Mouse (Mus musculus) macrophage (primary cell): Measurements from ENCODE around the gene Tspan11. TPM values are rescaled to one million over a fixed set of nuclear protein-coding genes. Genes with fewer than 3 reads are reported as not detected.

Experiments
- H3K27ac ChIP-seq: fragments of 350-480 bp; formaldehyde crosslinking; 2 replicates; pipeline ENCODE4 v1.9.0; 2021
- H3K36me3 ChIP-seq: fragments of 350-480 bp; formaldehyde crosslinking; 2 replicates; pipeline ENCODE4 v1.9.0; 2021; ENCODE audit errors: inconsistent target
- H3K4me3 ChIP-seq: fragments of 350-480 bp; formaldehyde crosslinking; 2 replicates; pipeline ENCODE4 v1.9.0; 2021; ENCODE audit errors: inconsistent target
- H3K79me2 ChIP-seq: fragments of 350-480 bp; formaldehyde crosslinking; 2 replicates; pipeline ENCODE4 v1.9.0; 2021; ENCODE audit errors: inconsistent target
- WGBS: methylation state at CpG from one replicate; pipeline ENCODE4 v1.1.7; 2026; ENCODE audit warnings: inconsistent platforms; ENCODE audit not compliant: missing documents; 5-methylcytosine and 5-hydroxymethylcytosine counted together
- polyA plus RNA-seq: library from polyadenylated mRNA; stranded (reverse); fragments of 250-400 nt; gene quantifications from 3 replicates; pipeline ENCODE4 v1.2.4, GENCODE M21; 2018; ENCODE audit warnings: inconsistent platforms

Gene Tspan11
- polyA plus RNA-seq, 1 experiment from 2014 or later = not detected

DNA sequence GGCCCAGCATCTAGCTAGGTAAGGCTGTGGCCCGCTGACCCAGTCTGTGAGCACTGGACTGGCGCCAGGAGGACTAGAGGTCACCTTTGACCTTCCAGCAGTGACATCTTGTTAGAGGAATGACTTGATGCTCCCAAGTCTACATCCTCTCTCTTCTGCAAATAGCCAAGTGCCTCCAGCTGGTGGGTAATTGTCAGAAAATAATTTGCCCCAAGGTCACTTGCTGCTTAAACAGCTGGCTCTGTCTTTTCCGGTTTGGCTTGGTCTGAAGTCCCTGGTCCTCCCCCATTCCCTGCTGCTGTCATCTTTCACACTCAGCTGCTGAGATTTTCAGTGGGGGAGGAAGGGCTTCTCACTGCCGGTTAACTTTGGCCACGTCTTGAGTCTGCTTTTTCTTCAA, 45.3 kb downstream of the Tspan11 start:
- H3K4me3 ChIP-seq = no peak overlapping the region
- H3K79me2 ChIP-seq = no peaks in the 10 kb centered on the region
- no peaks in the 10 kb centered on the region for H3K36me3 ChIP-seq
- 80% methylated on average over 5 of the region's 5 CpGs for whole genome bisulfite sequencing
- H3K27ac ChIP-seq = no peak overlapping the region

DNA sequence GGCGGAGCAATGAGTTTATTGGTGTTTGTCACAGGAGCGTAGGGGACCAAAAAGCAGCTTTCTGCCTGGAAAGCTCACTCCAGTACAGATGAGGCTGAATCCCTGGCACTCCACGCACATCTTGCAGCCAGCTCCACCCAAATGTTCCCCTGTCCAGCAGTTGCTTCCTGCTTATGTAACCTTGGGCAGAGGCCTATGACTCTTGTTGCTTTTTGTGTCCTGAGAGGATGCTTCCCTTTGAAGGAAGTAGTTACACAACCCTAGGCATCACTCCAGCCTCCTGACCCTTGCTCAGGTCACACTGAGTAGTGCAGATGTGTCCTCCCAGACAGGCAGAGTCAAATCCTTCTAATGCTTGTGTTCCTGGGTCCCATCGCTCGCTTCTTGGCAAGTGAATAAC, 46.5 kb downstream of the Tspan11 start:
- Histone ChIP-seq H3K79me2 (no peaks in the 10 kb centered on the region), H3K4me3 (no peak overlapping the region), H3K27ac (no peak overlapping the region), H3K36me3 (no peaks in the 10 kb centered on the region)
- 95% methylated on average over 5 of the region's 5 CpGs for WGBS

DNA sequence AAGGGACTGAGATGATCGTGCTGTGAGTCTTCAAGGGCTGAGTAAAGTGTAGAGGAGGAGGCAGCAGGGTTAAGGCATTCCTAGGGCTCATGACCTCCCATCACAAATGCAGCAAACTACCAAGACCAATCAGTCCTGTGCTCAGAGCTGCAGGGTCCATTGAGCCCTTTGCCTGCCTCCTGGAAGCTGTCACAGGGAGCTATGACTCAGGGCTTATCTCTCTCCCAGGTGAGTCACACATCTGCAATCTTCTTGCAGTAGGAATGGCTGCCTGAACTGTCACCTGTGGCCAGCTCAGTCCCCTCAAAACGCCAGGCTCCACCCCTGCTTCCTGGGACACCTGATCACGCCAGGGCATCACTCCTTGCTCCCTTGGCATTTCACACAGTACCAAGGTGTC, 47.7 kb downstream of the Tspan11 start:
- H3K36me3 ChIP-seq = no peaks in the 10 kb centered on the region

GRCm38 (mm10) chr6:127942421-127942820, 55.0 kb downstream of the Tspan11 start:
- Histone ChIP-seq H3K27ac (no peak overlapping the region), H3K36me3 (no peaks in the 10 kb centered on the region), H3K4me3 (no peak overlapping the region), H3K79me2 (no peaks in the 10 kb centered on the region)
- 90% methylated on average over 8 of the region's 8 CpGs for WGBS

More for the DNA sequence above, 47.7 kb downstream of the Tspan11 start:
- Histone ChIP-seq H3K27ac (no peak overlapping the region), H3K79me2 (no peaks in the 10 kb centered on the region), H3K4me3 (no peak overlapping the region)
- WGBS = 73% methylated on average over 3 of the region's 3 CpGs

DNA sequence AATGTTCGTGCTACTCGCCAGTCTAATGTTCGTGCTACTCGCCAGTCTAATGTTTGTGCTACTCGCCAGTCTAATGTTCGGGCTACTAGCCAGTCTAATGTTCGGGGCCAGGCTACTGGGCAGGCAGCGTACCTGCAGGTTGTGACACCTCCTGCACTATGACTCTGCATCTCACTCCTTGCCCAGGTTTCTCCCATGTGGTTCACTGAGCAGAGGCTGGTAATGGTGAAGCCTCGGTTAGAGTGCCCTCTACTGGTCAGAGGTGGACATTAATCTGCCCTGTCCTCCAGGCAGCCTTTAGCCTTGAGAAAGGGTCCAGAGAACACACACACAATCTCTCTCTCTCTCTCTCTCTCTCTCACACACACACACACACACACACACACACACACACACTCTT, 58.3 kb downstream of the Tspan11 start:
- no peak overlapping the region for H3K4me3 ChIP-seq
- no peak overlapping the region for H3K27ac ChIP-seq
- WGBS = 64% methylated on average over 9 of the region's 9 CpGs
- H3K36me3 ChIP-seq = no peaks in the 10 kb centered on the region
- no peaks in the 10 kb centered on the region for H3K79me2 ChIP-seq

- Histone ChIP-seq H3K27ac (no peak overlapping the region), H3K4me3 (no peak overlapping the region), H3K36me3 (no peaks in the 10 kb centered on the region), H3K79me2 (no peaks in the 10 kb centered on the region)
- 95% methylated on average over 9 of the region's 9 CpGs for WGBS
Measured at GRCm38 (mm10) chr6:127948656-127949055, 61.3 kb downstream of the Tspan11 start.

GRCm38 (mm10) chr6:127949885-127950284, 62.5 kb downstream of the Tspan11 start:
- no peaks in the 10 kb centered on the region for H3K36me3 ChIP-seq
- no peaks in the 10 kb centered on the region for H3K79me2 ChIP-seq
- no peak overlapping the region for H3K4me3 ChIP-seq
- H3K27ac ChIP-seq = no peak overlapping the region
- WGBS = 50% methylated on average over 7 of the region's 7 CpGs

- H3K27ac ChIP-seq = no peak overlapping the region
- no peak overlapping the region for H3K4me3 ChIP-seq
- H3K36me3 ChIP-seq = no peaks in the 10 kb centered on the region
- WGBS = 86% methylated on average over 4 of the region's 4 CpGs
- no peaks in the 10 kb centered on the region for H3K79me2 ChIP-seq
Measured at GRCm38 (mm10) chr6:127953071-127953470, 65.7 kb downstream of the Tspan11 start.

- Histone ChIP-seq H3K27ac (no peak overlapping the region), H3K4me3 (no peak overlapping the region), H3K36me3 (no peaks in the 10 kb centered on the region), H3K79me2 (no peaks in the 10 kb centered on the region)
- 60% methylated on average over 5 of the region's 5 CpGs for WGBS
Measured at GRCm38 (mm10) chr6:127956172-127956571, 68.8 kb downstream of the Tspan11 start.

DNA sequence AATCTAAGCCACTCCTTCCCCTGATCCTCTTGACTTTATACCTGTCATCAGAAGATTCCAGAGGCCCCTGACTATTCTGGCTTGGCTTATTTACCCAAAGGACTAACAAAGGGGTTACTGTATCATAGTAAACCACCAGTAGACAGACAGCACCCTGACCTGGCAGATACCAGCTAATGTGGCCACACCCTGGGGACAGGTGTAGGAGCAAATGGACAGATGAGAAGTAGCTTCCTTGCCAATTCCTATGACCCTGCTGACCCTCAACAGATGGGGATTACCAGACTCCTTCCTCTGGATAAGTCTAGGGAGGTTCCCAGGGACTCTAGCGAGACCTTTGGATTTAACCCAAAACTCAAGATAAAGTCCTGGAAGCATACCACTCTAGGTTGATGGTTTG, 72.8 kb downstream of the Tspan11 start:
- H3K27ac ChIP-seq = no peak overlapping the region
- no peak overlapping the region for H3K4me3 ChIP-seq
- WGBS = 92% methylated on average over 1 of the region's 1 CpGs
- no peaks in the 10 kb centered on the region for H3K36me3 ChIP-seq
- H3K79me2 ChIP-seq = no peaks in the 10 kb centered on the region

DNA sequence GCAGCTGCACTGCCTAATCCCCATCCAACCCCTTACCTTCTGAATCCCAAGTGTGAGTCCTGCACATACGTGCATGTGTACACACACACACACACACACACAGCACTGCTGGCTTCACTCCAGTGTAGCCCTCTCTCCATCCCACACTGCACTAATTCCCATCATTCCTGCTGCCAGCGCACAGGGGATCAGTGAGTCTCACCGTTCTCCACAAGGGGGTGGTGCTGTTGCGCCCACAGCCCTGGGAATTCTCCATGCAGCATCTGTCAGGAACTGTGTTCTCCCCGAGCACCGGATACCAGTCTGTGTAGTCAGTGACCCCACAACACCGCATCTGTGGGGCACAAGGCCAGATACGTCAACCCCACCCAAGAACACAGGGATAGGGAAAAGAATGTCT, 78.1 kb downstream of the Tspan11 start:
- WGBS = 89% methylated on average over 8 of the region's 8 CpGs
- H3K27ac ChIP-seq = no peak overlapping the region
- H3K4me3 ChIP-seq = no peak overlapping the region
- no peaks in the 10 kb centered on the region for H3K79me2 ChIP-seq
- no peaks in the 10 kb centered on the region for H3K36me3 ChIP-seq

DNA sequence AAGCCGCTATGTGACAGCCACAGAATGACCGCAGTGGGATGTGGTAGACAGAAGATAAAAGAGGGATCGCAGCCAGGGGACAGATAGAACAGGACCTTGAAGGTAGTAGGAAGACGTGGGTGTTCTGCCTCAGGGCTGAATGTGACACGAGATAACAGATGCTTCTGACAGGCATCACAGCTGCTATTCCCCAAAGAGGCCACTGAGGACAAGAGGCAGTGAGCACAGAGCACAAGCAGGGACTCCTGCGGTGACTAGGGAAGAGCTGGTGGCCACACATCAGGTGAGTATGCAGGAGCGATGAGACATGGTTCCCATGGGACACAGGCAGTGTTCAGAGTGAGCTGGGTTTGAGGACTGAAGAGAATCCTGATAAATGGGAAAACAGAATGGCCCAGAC, 82.3 kb downstream of the Tspan11 start:
- WGBS = 85% methylated on average over 7 of the region's 7 CpGs
- Histone ChIP-seq H3K27ac (no peak overlapping the region), H3K4me3 (no peak overlapping the region), H3K79me2 (no peaks in the 10 kb centered on the region), H3K36me3 (no peaks in the 10 kb centered on the region)

DNA sequence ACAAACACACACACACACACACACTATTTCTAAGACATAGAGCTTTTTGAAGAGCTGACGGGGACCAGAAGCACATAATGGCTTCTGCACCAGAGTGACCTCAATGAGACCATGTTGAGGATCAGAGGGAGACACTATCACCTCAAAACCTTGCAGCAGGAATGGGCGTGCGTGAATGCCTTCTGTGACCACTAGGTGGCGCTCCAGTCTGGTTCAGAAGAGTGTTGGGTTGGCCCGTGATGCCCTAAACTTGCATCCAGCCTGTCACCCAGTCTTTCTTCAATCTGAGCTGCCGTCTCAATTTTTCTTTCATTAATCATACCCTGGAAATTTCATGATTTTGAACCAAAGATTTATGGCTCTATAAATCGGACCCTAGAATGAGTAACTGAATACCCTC, 82.7 kb downstream of the Tspan11 start:
- H3K4me3 ChIP-seq = no peak overlapping the region
- H3K79me2 ChIP-seq = no peaks in the 10 kb centered on the region
- 13% methylated on average over 7 of the region's 7 CpGs for WGBS
- no peak overlapping the region for H3K27ac ChIP-seq
- no peaks in the 10 kb centered on the region for H3K36me3 ChIP-seq

DNA sequence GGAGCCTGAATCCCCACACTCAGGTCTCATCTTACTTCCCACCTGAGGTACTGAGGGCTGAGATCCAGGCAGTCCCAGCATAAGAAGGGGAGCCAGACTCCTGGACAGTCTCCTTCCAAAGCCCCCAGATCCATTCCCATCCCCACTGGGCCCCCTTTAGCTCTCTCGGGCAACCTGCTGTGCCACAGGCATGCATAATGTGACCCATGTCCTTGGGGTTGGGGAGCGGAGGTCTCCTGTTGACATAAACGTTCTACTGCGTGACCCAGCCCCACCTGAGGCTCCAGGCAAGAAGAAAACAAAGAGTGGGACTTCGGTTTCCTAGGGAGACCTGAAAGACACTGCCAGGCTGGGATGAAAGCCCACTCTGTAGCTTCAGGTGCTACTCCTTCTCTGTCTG, 83.5 kb downstream of the Tspan11 start:
- H3K27ac ChIP-seq = no peak overlapping the region
- H3K36me3 ChIP-seq = no peaks in the 10 kb centered on the region
- no peak overlapping the region for H3K4me3 ChIP-seq
- 91% methylated on average over 5 of the region's 5 CpGs for WGBS
- H3K79me2 ChIP-seq = no peaks in the 10 kb centered on the region

DNA sequence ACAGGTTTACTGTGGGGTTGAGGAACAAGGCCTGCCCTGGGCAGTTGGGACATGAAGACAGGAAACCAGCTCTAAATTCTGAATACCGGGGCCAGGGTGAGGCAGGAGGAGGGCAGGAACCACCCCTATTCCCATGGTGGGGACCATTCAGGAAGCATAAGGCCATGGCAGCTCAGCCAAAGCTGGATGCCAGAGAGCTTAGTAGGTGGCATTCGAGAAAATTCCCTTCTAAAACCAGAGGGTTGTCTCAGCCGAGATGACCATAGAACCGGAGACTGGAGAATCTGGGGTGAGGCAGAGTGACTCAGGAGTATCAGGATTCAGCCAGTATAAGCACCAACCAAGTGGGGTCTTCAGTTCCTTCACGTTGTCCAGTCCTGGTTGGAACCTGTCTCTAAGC, 84.5 kb downstream of the Tspan11 start:
- H3K27ac ChIP-seq = no peak overlapping the region
- no peaks in the 10 kb centered on the region for H3K79me2 ChIP-seq
- H3K4me3 ChIP-seq = no peak overlapping the region
- WGBS = 84% methylated on average over 5 of the region's 5 CpGs
- H3K36me3 ChIP-seq = no peaks in the 10 kb centered on the region

DNA sequence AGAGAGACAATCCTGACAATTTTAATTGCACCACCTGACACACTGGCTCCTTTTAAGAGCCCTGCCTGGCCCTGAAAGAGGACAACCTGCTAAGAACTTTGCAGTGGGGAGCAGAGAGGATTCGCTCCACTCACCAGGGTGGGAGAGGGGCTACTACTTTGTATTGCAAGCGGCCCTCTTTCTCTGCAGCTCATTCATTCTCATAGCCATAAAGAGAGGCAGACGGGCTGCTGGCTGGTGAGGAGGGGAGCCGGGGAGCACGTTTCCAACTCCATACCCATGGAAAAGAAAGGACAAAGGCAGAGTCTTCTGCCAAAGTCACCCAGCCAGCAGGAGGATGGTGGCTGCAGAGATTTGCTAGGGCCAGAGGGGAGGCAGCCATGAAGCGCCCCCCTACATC, 86.2 kb downstream of the Tspan11 start:
- Histone ChIP-seq H3K4me3 (no peak overlapping the region), H3K27ac (no peak overlapping the region), H3K79me2 (no peaks in the 10 kb centered on the region), H3K36me3 (no peaks in the 10 kb centered on the region)
- WGBS = 89% methylated on average over 6 of the region's 6 CpGs
